Mouse (Mus musculus): ENCODE results near the gene Gm10959.
"Not testable (repeated sequence)": the region's sequence is repeated elsewhere in the genome, so short reads cannot be mapped to it uniquely, and the experiment has no call there.

Gm10959 gene

DNA sequence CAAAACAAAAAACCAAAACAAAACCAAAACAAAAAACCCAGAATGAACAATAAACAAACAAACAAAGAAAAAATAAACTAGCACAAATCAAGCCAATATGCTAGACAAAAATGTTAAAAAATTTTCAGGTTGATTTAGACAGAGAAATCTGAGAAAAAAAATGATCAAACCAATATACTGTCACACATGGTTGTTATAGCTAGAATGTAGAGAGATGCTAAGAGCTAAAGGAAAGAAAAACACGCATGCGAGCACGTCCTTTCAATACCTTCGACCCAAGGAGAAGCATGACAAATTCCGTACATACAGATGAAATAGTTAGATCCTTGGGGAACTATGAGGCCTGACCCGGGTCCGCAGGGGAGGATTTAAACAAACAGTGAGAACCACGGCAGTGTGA is at the start of gene Gm10959:
Gene Gm10959, minus strand, starts transcription at position 101 of the 400 bp plus-strand sequence.
- no peak for DNase-seq (ENCODE audit: extremely low spot score, low spot score)

DNA sequence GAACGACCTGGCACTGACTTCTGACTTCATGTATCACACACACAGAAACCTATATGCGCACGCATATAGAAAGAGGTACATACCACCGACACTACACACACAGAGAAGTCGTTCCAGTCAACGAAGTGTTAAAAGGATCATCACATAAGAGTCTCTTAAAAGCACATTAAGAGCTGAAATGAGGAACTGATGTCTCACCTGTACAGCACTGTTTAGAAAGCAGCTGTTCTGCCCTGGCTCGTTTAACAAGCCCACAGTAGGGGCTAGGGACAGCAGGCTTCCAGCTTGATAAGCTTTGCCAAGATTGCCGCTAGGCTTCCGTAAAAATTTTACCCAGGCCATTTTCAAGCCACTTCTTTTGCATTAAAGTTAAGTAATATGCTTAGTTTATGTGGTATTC is 49.2 kb upstream of the Gm10959 start:
- no peak for DNase-seq (ENCODE audit: extremely low spot score, low spot score)

DNA sequence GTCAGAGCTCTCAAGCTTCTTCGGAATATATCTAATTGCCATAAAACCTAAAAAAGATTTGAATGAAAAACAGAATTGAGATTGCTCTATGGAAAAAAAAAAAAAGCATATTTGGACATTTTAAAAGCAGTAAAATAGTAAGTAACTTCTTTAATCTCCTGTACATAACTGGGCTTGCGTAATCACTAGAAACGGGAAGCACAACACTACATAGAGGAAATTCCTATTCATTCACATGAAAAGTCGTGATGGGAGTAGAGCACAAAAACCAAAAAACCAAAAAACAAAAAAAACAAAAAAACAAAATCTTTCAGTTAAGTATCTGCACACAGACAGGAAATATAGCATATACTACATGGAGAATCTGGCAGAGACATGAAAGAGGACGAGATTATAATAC is 45.1 kb upstream of the Gm10959 start:
- no peak for DNase-seq (ENCODE audit: extremely low spot score, low spot score)

DNA sequence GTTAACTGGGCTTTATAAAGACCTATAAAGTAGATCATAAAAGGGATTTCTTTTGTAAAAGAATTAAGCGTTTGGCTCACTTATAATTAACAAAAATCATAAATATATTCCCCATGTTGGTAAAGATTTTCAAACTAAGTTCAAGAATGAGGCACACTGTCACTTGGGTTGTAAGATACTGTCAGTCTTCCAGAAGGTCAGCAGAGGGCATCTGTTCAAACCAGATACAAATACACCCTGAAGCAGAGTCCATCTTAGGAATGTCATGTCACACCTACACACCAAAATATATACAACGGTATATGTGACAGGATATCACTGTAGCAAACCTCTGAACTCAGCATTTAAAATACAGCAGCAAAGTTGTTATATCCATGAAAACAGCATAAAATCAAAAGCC is 31.0 kb upstream of the Gm10959 start:
- no peak for DNase-seq (ENCODE audit: extremely low spot score, low spot score)

DNA sequence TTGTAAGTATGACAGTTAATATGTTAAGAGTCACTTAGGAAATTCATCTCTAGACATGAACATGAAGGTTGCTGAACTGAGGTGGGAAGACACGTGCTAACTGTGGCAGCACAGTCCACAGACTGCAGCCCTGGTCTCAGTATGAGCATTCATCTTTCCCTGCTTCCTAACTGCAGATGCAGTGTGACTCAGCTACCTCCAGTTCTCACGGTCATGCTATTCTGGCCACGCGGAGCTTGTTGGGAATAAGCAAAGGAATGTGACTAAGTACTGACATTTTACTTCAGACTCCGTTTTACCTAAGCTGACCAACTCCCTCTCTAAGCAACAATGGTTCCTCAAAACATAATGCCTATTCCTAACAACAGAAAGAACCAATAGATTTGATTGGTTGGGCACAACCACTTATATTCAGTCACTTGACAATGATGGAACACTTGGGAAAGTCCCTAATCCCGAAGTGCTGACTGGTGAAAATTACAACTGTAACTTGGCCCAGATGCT is 24.3 kb upstream of the Gm10959 start:
- DNase-seq (ENCODE audit: extremely low spot score, low spot score) = no peak

DNA sequence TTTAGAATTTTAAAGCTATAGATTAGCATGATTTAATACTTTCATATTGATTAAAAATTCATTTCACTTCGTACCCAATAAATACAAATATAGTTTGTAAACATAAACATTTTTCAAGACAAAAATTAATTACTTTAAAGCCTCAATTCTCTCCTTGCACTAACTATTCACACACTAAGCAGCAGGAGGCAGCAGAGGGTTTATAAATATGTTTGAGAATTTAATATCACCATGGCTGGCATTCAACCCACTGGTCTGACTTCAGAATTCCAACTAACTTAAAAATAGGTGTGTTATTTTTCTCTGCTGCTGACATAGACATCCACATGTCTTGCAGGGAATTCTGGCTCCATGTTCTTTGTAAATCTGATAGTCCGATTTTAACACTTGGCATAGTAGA is 20.1 kb upstream of the Gm10959 start:
- no peak for DNase-seq (ENCODE audit: extremely low spot score, low spot score)

DNA sequence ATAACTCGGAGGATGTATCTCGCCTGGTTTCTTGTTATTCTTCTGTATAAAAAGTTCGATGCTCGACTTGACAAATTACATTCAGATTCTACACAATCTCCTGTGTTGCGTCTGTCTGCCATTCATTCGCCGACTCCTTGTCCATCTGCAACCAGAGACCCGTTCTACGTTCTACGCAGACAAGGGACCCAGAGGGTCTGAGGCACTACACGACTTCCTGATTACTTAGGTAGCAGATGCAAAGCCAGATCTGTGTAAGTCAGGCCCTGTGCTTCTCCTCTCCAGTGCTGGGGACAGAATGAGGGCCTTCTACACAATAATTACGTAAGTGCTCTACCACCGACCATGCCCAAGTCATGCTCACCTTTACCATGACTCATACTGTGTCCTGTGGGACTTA is 18.0 kb upstream of the Gm10959 start:
- not testable (repeated sequence) for DNase-seq (ENCODE audit: extremely low spot score, low spot score)

DNA sequence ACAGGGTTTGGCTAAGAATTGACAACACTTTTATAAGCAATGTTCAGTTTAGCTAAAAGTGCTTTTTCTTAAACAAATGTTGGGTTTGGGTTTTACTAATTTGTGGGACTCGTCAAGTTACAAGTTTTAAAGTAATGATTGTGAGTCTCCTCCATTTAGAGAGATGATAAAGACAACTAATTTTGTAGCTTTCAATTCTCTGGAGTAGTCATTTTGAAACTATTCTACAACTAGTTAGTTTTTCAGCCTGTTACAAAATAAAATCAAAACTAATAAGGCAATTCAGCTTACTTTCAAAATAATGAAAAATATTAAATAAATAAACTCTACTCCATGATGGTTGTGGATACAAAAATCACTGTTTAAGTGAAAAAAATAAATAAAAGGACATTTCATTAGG is 13.3 kb upstream of the Gm10959 start:
- no peak for DNase-seq (ENCODE audit: extremely low spot score, low spot score)

DNA sequence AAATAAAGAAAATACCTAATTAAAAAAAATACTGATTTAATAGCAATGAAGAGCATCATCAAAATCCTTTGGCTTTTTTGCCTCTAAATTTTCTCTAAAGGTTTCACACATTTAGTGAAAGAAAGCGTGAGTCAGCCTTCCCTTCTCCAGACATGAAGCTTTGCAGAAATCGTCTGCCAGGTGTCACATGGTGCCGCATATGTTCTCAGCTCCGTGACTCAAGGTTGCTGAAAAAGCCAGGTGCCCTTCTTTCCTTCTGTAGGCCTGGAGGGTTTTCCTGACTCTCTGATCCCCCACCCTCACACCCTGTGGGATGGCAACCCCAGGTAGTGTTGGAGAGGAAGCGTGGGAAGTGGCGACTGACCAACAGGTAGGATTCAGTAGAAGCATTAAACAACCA is 10.6 kb upstream of the Gm10959 start:
- DNase-seq (ENCODE audit: extremely low spot score, low spot score) = no peak

DNA sequence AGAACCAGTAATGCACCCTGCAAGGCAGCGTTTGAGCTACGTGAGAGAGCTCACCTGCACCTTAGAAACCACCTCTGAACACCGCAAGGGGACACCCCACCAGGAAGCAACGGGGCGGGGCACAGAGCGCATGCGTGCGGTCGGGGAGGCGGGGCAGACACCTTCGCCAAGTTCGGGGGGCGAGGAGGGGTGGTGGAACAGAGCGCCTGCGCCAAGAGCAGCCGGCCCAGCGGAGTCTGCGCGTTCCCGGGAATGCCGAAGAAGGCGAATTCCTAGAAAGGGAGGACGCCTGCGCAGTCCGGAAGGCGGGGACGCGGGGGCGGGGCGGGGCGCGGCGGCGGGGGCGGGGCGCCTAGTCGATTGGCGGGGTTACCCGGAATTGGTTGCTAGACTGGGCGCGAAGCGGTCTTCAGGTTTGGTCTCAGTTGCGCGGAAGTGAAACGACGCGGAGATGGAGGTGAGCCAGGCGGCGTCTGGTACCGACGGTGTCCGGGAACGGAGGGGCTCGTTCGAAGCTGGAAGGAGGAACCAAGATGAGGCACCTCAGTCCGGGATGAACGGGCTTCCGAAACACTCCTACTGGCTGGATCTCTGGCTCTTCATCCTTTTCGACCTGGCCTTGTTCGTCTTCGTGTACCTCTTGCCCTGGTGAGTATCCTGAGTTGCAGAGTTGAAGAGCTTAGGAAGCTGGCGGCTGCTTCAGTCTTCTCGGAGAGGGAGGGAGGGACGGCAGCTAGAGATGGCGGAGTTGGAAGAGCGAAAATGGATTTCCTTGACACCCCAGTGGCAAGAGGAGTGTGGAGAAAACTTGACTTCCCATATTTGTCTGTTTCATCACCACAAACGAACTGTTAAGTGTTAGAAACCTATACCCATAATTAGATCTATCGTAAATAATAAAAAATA is 5.1 kb upstream of the Gm10959 start, which contains the start of gene 1810037I17Rik:
Gene 1810037I17Rik, plus strand, starts transcription at position 195 of the 906 bp plus-strand sequence.
- DNase-seq (ENCODE audit: extremely low spot score, low spot score) = peak; percentile 97

DNA sequence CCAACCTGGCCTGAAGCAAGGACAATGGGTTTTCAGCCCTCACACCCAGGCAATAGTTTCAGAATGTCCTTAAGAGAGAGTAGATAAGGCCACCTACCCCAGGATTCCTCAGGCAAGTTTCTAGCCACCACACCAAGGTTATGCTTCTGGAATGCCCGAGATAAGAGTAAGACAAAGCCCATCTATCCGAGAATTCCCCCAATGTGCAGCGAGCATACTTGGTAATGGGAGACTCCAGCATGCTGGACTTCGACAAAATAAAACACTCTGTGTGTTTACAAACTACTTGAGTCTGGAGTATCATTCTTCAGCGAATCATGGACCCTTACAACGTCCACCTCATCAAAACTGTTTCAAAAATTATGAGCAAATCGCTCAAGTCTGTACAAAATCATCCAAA is 4.0 kb upstream of the Gm10959 start:
- DNase-seq (ENCODE audit: extremely low spot score, low spot score) = no peak

DNA sequence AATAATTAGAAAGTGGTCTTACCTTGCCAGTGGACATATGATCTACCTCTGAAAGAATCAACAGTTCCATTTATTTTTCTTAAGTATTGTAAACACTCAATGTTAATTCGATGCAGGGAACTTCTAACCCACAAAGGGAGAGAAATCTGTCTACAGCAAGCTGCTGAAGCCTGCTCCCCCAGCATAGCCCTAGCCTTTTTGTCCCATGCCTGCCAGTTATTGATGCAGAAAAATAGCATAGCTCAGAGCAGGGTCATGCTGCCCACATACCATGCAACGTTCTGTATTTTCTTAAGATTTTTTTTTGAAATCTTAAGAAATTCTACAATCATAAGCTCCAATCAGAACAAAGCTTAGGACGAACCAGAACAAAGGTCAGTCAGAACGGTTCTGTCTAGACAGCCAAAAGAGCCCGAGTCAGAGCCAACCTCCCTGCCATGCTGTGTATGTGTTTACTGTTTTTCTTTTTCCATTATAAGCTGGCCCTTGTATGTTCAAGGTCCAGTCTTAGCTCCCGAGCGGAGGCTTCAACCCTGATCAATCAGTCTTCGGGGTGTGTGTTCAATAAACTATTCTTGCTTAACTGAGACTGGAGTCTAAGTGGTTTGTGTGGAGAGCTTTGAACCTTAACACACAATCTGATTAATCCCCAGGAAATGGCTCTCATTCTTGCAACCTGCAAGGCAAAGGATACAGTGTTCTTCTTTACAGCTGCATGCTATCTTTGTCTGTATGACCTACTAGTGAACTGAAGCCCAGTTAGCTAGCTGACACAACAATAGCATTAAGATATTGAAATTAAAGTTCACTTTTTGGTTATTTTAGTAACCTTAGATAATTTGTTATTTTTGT is 2.7 kb upstream of the Gm10959 start:
- no peak for DNase-seq (ENCODE audit: extremely low spot score, low spot score)

DNA sequence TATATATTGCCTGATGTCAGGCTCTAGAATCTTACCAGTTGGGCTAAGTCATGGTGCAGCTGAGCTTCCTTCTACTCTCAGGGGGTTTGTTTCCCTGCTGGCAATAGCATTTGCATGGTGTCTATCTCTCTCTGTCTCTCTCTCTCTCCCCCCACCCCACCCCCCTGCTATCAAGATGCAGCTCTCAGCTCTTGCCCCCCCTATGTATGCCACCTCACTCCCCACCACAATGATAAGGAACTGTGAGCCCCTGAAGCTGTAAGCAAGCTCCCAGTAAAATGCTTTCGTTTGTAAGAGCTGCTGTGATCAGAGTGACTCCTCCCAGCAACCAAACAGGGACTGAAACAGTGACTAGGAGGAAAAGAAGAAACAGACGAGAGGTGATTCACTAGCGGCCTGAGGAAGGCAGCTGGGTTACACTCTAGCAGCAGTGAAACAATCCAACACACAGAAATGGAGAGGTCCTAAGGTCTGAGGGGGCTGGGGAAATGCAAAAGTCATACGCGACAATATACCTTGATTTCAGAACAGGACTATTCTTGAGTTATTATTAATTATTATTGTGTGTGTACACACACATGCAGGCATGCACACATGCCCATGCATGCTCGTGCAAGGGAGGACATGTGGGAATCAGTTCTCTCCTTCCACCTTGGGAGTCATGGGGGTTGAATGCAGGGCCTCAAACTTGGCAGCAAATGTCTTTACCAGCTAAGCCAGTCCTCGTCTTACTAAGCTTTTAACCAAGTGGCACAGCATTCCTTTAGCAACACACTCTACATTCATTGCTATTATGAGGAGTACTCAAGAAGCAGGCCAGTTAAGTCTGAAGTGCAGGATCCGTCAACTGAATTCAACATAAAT is 1.6 kb upstream of the Gm10959 start:
- DNase-seq (ENCODE audit: extremely low spot score, low spot score) = no peak

DNA sequence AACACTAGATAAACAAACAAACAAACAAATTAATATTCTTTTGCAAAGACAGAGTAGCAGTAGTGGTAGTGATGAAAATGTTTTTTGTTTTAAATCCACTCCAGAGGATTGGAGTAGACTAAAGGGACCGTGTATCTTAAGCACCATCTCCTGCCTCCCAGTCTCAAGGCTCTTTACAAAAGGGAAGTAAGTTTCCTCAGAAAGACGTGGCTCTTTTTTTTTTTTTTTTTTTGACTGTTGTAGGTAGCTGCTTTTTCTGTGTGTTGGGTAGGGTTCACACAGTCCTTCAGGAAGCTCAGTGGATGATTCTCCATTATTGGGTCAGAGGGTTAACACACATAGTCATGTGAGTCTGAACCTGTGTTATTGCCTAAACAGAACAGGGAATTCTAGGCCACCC is 488 bp downstream of the Gm10959 start:
- DNase-seq (ENCODE audit: extremely low spot score, low spot score) = no peak

DNA sequence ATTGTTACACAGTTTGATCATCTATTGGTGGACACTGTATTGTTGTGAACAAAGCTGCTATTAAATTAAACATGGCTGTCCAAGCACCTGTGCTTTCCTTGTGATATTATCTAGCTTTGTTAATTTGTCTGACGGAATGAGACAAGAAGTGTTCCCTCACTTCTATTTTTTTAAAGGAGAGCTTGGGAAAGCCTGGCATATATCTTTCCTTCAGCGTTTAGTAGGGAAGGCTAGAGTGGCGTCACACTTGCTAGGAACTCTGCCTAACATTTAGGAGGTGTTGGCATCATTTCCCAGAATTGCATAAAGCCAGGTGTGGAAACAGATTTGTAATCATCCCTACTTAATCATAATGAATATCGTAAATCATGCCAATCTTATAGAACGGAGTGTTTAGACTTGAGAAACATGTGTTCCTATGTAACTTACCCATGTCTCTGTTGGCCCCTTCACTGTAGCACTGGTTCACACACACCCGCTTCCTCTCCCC is 2.9 kb downstream of the Gm10959 start:
- no peak for DNase-seq (ENCODE audit: extremely low spot score, low spot score)

DNA sequence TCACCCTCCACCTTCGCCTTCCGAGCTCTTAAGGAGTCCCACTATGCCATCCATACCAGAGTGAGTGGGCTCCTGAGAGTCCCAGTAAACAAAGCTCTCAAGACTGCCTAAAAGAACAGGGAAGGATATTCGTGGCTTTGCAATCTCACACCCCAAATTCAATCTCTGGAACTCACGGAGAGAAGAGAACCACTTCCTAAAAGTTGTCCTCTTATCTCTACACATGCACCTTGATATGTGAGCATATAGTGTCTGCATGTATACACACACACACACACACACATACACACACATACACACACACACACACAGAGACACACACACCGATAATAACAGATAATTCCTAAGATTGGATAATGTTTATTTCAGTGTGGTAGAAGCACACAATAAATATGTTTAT is 3.7 kb downstream of the Gm10959 start:
- DNase-seq (ENCODE audit: extremely low spot score, low spot score) = no peak

DNA sequence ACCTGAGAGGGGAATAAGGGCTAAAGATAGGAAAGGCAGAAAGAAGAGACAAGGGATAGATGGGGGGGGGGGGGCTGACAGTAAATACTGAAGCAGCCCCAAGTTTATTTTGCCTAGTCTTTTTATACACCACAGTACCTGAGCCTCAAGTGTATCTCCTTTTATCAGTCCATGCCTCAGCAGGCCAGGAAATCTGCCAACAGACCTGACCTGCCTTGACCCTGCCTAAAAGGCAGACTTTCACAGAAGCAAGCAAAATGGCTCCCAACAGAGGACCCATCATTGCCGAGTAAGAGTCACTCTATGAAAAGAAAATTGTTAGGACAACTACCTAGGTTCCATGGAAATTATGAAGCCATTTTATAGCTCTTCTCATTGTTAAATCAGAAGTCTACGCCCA is 11.3 kb downstream of the Gm10959 start:
- no peak for DNase-seq (ENCODE audit: extremely low spot score, low spot score)

DNA sequence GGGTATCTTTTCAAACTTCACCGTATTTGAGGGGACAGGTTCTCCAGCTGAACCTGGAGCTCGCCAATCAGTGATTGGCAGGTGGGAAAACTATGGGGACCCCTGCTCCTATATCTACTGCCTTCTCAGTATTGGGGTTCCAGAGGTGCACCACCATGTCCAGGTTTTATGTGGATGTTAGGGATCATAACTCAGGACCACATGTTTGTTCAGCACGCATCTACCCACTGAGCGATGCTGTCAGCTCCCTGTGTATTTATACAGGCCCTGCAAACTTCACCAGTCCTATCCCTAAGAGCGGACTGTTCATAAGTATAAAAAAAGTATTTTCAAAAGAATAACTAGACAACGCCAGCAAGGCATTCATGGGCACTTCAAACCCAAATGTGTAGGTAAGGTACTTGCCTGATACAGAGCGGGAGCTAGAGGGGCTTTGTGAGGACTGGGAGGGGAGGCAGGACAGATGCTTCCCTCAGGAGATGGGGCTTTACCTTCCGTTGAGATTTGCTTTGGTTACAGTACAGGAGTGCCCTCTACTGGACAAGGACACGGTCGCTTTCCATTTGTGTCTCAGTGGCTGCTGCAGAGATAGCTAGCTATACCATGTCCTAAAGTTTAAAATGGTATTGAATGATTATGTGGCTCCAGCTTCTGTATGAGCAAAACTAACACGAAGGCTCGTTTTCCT is 15.3 kb downstream of the Gm10959 start:
- peak; percentile 53 for DNase-seq (ENCODE audit: extremely low spot score, low spot score)

DNA sequence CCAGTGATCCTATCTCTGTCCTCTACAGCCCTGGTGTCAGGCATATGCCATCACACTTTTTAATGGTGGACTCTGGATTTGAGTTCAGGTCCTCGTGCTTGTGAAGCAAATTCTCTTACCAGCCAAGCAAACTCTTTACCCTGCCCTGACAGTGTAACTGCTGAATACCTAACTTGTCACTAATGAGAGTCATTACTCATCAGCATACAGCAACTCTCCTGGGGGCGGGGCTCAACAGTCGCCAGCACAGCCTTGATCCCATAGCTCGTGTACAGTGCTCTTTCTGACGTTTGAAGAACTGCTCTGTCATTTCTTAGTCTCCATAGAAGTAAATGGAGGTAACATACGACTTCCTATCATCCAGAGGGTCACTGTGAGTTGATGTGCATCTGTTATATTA is 20.9 kb downstream of the Gm10959 start:
- DNase-seq (ENCODE audit: extremely low spot score, low spot score) = no peak

DNA sequence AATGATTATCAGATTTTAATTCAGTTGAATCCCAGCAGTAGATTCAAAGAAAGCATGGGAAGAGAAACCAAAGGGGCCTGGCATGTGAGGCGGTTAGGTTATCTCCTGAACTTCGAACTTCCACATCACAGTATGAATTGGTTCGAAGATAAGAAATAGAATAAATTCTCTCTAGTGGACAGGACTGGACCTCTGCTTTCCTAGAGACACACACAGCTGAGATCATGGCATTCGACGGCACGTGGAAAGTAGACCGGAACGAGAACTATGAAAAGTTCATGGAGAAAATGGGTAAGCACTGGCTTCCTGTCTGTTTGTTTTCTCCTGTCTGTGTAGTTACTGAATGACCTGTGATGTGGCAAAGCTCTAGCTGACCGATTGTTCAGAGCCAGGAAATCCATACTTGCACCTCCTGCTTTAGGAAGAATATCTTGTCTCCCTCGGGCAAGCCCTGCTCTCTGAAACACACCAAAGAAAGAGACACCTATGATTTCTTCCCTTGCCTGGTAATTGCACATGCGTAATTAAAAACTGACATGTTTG is 23.9 kb downstream of the Gm10959 start:
- no peak for DNase-seq (ENCODE audit: extremely low spot score, low spot score)
